Mouse (Mus musculus) C2C12 (cell line): Measurements from ENCODE around the gene Smok3b. TPM values are rescaled to one million over a fixed set of nuclear protein-coding genes. Genes with fewer than 3 reads are reported as not detected.
"Not testable (repeated sequence)": the region's sequence is repeated elsewhere in the genome, so short reads cannot be mapped to it uniquely, and the experiment has no call there.

Experiments used
- H3K27me3 ChIP-seq: one replicate; pipeline ENCODE4 v1.6.1; 2011; ENCODE audit not compliant: control insufficient read depth, insufficient read depth, insufficient read length
- H3K36me3 ChIP-seq: one replicate; pipeline ENCODE4 v1.6.1; 2011; ENCODE audit not compliant: control insufficient read depth, insufficient read depth
- H3K4me3 ChIP-seq: one replicate; pipeline ENCODE4 v1.5.1; 2011; ENCODE audit warnings: mild to moderate bottlenecking, control low read depth; ENCODE audit not compliant: poor library complexity, insufficient read depth, severe bottlenecking
- H3K79me2 ChIP-seq: one replicate; pipeline ENCODE4 v1.6.1; 2011; ENCODE audit not compliant: control insufficient read depth, insufficient read depth
- H3K79me3 ChIP-seq: one replicate; pipeline ENCODE4 v1.6.1; 2011; ENCODE audit warnings: low read depth, control low read depth
- H3ac ChIP-seq: one replicate; pipeline ENCODE3; 2011; ENCODE audit warnings: low read depth; ENCODE audit not compliant: control insufficient read depth, insufficient read length
- CEBPB ChIP-seq: IDR thresholded peaks from one replicate; pipeline ENCODE4 v1.6.1; 2011; ENCODE audit warnings: low read depth, mild to moderate bottlenecking, control low read depth, moderate library complexity
- CTCF ChIP-seq: IDR thresholded peaks from one replicate; pipeline ENCODE4 v1.5.1; 2011; ENCODE audit not compliant: control insufficient read depth, insufficient read depth, insufficient read length
- FOSL1 ChIP-seq: IDR thresholded peaks from one replicate; pipeline ENCODE4 v1.8.0; 2011; ENCODE audit warnings: mild to moderate bottlenecking, low read length; ENCODE audit not compliant: poor library complexity, insufficient read depth, severe bottlenecking
- MAX ChIP-seq: IDR thresholded peaks from one replicate; pipeline ENCODE4 v1.6.1; 2011; ENCODE audit warnings: mild to moderate bottlenecking, control low read depth
- MYOD1 ChIP-seq: IDR thresholded peaks from one replicate; pipeline ENCODE4 v1.6.1; 2011; ENCODE audit warnings: low read depth; ENCODE audit not compliant: control insufficient read depth, insufficient read length
- MYOG ChIP-seq: IDR thresholded peaks from one replicate; pipeline ENCODE4 v1.6.1; 2011; ENCODE audit not compliant: control insufficient read depth, insufficient read length; ENCODE audit errors: extremely low read depth
- USF1 ChIP-seq: IDR thresholded peaks from one replicate; pipeline ENCODE4 v1.6.1; 2011; ENCODE audit warnings: low read depth, mild to moderate bottlenecking, control low read depth, moderate library complexity
- polyA plus RNA-seq: library from polyadenylated mRNA; unstranded; fragments of >200 nt; fragmentation: generic; extraction: Trizol; gene quantifications from one replicate; pipeline ENCODE4 v1.2.1, GENCODE M21; 2012; ENCODE audit warnings: missing spikeins

Gene Smok3b
- polyA plus RNA-seq, 1 experiment, result not detected

GRCm38 (mm10) chr5:138016997-138017396 is 4.2 kb upstream of the Smok3b start:
- Histone ChIP-seq H3ac (no peak overlapping the region), H3K79me2 (no peaks in the 10 kb centered on the region), H3K79me3 (no peaks in the 10 kb centered on the region), H3K27me3 (no peaks in the 10 kb centered on the region), H3K4me3 (no peak overlapping the region), H3K36me3 (no peaks in the 10 kb centered on the region)
- no peak for TF ChIP-seq CEBPB
- TF ChIP-seq FOSL1, result no peak
- TF ChIP-seq USF1, result no peak
- no peak for TF ChIP-seq MYOD1
- no peak for TF ChIP-seq MYOG
- no peak for TF ChIP-seq CTCF
- no peak for TF ChIP-seq MAX

- H3K79me2 ChIP-seq, H3K4me3 ChIP-seq, H3ac ChIP-seq: not testable (repeated sequence)
These were observed 1.7 kb upstream of the Smok3b start for GRCm38 (mm10) chr5:138019577-138019976.

GRCm38 (mm10) chr5:138052894-138053293 is 31.7 kb downstream of the Smok3b start, which contains the start of gene Smok3c:
TSS of gene Smok3c (plus strand) at chr5:138053194.
- not testable (repeated sequence) for H3K79me3 ChIP-seq, H3K36me3 ChIP-seq, H3K27me3 ChIP-seq, H3K4me3 ChIP-seq, H3ac ChIP-seq, H3K79me2 ChIP-seq

More at GRCm38 (mm10) chr5:138019577-138019976, 1.7 kb upstream of the Smok3b start:
- not testable (repeated sequence) for H3K79me3 ChIP-seq, H3K27me3 ChIP-seq, H3K36me3 ChIP-seq

GRCm38 (mm10) chr5:138073803-138074202 is 52.6 kb downstream of the Smok3b start:
- no peak overlapping the region for H3ac ChIP-seq
- H3K79me2 ChIP-seq, result no peaks in the 10 kb centered on the region
- no peaks in the 10 kb centered on the region for H3K79me3 ChIP-seq
- H3K27me3 ChIP-seq, result no peaks in the 10 kb centered on the region
- H3K4me3 ChIP-seq, result no peak overlapping the region
- TF ChIP-seq CTCF (no peak), MYOG (no peak), MYOD1 (no peak), FOSL1 (no peak), USF1 (no peak)
- H3K36me3 ChIP-seq, result no peaks in the 10 kb centered on the region

- Histone ChIP-seq H3K27me3 (peaks cover under 1% of the 10 kb centered on the region), H3ac (no peak overlapping the region), H3K4me3 (no peak overlapping the region), H3K36me3 (no peaks in the 10 kb centered on the region), H3K79me2 (no peaks in the 10 kb centered on the region), H3K79me3 (no peaks in the 10 kb centered on the region)
- no peak for TF ChIP-seq CTCF
- no peak for TF ChIP-seq MAX
- TF ChIP-seq CEBPB, result no peak
- no peak for TF ChIP-seq MYOG
- TF ChIP-seq MYOD1, result no peak
- TF ChIP-seq FOSL1, result no peak
- TF ChIP-seq USF1, result no peak
These were observed 54.5 kb downstream of the Smok3b start for GRCm38 (mm10) chr5:138075684-138076083.

GRCm38 (mm10) chr5:138076148-138076547 is 54.9 kb downstream of the Smok3b start:
- TF ChIP-seq FOSL1 (no peak), CTCF (no peak)
- Histone ChIP-seq H3K79me2 (no peaks in the 10 kb centered on the region), H3K36me3 (no peaks in the 10 kb centered on the region), H3K27me3 (peaks cover 5% of the 10 kb centered on the region), H3ac (no peak overlapping the region), H3K4me3 (no peak overlapping the region), H3K79me3 (no peaks in the 10 kb centered on the region)

- Histone ChIP-seq H3K36me3 (no peaks in the 10 kb centered on the region), H3ac (no peak overlapping the region), H3K79me3 (peaks cover 5% of the 10 kb centered on the region), H3K4me3 (no peak overlapping the region), H3K27me3 (peaks cover 11% of the 10 kb centered on the region), H3K79me2 (peaks cover 7% of the 10 kb centered on the region)
- TF ChIP-seq USF1 (no peak), CEBPB (no peak), MAX (no peak), CTCF (no peak), MYOG (no peak), FOSL1 (no peak), MYOD1 (no peak)
These were observed 59.2 kb downstream of the Smok3b start for GRCm38 (mm10) chr5:138080456-138080855.
